Mouse (Mus musculus): ENCODE measurements around the gene Hectd4.

The Hectd4 gene

DNA sequence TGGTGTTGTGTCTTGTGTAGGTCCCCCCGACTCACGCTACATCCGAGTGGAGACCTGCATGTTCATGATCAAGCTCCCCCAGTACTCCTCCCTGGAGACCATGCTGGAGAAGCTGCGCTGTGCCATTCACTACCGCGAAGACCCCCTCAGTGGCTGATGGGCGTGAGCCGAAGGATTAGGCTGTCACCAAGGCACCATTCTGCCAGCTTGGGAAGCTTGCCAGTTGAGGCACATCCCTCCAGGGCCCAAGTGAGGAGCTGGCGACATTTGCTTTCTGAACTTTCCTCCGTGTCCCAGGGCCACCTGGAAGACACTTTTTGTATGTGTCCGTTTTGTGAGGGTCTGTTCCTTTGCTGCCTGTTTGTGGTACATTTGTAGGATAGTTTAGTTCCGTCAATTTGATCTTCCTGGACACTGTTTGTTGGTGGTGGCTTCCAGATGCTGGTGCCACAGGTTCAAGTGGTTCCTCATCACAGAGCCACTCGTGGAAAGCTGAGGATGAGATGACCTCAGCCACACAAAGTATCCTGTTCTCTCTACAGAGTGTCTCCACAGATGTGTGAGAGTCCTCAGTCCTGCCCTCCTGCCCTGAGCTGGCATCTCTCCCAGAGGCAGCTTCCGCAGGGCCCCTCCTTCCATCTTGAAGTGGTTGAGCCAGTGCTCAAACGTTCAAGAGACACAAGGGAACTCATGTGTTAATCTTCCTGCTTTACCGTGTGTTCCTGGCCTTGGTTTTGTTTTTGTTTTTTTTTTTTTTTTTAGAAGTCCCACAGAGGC, 146.6 kb downstream of the Hectd4 start:
- DNase-seq: no peak

DNA sequence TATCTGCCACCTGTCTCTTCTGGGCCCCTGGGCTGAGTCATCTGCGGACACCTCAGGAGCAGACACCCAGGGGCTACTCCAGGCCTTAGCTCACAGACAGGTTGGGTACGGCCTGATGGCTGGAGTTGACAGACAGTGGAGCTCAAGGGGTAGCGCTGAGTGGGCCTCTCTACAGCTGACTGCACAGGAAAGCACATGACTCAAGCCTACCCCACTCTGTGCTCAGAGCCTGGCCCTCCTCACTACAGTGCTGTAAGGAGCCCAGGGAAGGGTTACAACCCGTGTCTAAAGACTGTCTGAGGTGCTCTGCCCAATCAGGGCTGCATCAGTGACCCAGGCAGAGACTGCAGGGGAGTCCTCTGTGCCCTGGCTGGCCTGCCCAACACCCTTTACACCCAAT, 147.2 kb downstream of the Hectd4 start:
- DNase-seq: no peak

DNA sequence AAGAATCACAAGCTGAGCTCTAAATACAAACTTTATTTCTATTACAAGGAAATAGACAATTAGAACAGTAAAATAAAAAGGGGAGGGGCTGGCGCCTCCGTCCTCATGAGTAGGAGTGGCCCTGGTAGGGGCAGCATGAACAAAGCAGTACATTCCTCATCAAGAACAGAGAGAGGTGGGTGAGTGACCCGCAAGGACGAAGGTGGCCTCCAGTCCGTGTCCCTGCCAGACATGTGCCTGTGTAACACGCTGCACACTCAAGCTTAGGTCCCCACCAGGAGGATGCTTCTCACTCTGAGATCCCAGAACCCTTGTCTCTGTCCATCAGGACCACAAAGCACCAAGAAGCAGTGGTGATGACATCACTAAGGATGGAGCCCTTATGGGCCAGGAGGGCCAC, 151.7 kb downstream of the Hectd4 start:
- no peak for DNase-seq

DNA sequence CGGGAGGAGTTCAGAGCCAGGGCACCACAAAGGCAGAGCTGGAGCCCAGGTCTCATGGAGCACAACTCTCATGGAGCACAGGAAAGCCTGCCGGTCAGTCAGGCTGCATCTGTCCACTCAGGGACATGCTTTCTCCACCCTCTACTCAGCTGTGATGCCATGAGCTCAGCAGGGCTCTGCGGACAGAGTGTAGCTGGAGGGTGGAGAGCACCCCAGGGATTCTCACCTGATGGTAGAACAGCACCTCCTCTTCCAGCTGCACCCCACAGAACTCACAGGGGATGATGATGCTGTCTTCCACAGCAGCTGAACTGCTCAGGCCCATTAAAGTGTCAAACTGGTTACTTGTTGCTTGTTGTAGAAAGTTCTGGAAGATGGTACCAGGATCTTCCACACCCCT, 154.8 kb downstream of the Hectd4 start:
- no peak for DNase-seq

DNA sequence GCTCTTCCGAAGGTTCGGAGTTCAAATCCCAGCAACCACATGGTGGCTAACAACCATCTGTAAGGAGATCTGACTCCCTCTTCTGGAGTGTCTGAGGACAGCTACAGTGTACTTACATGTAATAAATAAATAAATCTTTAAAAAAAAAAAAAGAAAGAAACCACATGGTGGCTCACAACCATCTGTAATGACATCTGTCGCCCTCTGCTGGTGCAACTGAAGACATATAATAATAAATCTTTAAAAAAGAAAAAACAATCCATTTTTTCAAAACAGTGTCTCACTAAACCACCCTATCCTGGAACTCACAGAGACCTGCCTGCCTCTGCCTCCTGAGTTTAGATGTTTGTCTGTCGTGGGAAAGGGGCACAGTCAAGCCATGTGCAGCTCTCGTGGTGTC, 157.0 kb downstream of the Hectd4 start:
- peak; percentile 38 for DNase-seq

DNA sequence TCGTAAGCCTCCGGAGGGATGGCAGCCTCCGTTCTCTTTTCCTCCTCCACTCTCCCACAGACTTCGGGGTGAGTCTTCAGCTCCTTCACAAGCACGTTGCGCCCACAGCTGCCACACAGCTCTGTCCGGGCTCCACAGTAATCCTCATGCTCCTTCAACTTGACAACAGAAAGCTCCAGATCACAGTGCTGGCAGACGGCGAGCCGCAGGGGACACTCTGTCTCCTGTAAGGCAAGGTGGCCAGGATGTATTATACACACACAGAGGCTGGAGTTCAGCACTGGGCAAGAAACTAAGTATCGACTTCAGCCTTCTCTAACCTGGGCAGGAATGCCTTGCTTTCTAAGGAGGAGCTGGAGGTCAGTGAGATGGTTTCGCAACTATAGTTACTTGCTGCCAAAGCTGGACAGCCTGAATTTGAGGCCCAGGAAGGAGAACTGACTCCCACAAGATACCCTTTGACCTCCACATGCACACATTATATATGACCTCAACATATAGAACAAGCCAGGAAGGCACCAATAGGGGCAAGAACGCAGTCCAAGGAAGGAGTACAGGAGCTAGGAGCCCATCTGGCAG, 158.7 kb downstream of the Hectd4 start:
- DNase-seq: no peak

DNA sequence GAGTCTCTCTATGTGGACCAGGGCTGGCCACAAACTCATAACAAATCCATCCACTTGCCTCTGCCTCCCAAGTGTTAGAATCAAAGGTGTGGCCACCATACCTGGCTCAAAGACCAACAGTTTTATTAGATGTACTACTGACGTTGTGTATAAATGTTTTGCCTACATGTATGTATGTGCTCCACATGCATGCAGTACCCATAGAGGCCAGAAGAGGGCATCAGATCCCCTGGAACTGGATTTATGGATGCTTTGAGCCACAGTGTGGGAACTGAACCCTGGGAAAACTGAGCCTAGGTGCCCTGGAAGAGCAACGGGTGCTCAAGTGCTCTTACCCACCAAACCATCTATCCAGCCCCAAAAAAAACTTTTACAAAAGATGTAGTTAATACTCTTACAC, 160.7 kb downstream of the Hectd4 start:
- no peak for DNase-seq

DNA sequence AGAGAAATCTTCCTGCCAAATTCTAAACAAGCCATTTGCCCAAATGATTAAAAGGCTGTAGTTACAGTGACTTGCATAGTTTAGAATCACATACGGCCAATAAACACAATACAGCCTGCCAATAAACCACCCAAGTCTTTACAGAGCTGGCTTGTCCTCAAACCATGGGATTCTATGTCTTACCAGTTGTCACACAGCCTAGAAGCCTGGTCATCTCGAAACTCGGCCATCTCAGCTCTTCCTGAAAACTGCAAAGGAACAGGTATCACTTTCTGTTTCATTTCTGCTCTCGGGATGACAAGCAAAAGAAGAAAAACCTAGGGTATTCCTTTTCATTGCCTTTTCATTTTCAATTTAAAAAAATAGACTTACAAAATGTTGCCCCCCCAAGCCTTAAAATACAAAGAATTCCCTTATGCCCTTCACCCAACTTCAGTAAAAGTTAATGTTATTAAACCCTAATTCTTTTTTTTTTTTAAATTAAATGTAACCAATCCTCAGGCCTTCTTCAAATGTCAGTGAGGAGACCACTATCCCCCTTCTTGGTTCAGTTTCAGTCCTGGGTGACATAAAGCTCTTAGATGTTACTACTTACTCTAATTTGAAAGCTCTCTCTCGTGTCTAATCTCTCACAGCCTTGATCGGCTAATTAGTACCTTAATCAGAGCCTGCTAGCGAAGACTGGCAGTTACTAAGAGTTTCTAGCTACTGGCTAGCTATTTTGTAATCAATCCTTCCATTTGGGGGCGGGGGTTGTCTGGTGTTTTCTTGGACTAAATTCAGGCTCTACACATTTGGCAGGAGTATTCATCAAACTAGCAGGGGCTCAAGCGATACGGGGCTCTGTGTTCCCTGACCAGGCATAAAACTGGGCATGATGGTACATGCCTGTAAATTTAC, 164.1 kb downstream of the Hectd4 start:
- DNase-seq: no peak

DNA sequence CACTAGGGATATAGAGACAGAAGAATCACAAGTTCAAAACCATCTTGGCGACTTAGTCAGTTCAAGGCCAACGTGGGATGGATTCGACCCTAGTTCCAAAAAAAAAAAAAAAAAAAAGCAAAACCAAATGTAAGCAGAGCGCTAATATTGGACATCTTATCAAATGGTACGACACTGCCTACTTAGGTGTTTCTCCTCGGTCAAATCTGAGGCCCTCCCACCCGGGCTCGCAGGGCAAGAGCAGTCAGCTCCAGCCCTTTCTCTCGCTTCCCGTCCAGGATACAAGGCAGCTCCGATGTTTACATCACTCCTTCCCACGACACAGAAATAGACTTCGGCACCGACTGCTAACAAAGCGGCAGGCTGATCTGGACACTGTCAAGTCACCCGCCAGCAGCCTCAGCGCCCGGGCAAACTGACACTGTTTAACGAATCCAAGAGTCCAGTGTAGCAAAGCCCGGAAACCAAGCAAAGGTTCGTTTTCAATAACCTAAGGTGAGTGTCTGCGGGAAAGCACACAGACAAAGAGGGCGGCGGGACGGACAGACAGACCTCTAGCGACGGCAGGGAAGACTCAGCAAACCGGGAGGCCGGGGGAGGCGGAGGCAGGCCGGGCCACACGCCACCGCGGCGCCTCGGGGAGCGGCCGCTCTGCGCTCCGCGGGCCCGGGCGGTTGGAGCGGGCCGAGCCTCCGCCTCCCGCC, 164.9 kb downstream of the Hectd4 start:
- no peak for DNase-seq

DNA sequence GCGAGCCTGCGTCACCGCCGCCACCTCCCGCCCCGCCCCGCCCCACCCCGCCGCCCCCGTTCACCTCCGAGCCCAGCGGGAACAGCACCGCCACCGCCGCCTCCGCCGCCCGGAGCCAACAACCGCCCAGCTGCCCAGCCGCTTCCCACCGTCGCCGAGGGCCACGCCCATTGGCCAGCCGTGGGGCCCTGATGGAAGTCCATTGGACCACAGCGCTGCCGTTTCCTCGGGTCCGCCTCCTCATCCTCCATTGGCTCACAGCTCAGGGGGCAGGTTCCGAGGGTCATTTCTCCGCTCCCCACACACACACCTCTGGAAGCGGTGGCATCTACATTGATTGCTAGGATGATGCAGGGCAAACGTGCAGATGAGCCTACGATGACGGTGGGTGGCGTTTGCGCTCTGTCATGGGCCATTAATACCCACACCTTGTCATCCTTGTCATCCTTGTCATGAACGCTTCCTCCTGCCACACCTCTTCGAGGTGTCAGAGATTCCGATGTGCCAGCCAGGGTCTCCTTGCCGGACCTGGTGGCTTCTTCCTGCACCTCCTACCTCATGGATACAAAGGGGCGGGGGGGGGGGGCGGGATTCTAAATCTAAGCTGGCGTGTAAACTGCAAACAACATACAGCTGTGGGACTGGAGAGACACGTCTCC, 165.6 kb downstream of the Hectd4 start, which contains the start of gene Trafd1:
Gene Trafd1, minus strand, starts transcription at position 172 of the 659 bp plus-strand sequence.
- peak; percentile 97 for DNase-seq

DNA sequence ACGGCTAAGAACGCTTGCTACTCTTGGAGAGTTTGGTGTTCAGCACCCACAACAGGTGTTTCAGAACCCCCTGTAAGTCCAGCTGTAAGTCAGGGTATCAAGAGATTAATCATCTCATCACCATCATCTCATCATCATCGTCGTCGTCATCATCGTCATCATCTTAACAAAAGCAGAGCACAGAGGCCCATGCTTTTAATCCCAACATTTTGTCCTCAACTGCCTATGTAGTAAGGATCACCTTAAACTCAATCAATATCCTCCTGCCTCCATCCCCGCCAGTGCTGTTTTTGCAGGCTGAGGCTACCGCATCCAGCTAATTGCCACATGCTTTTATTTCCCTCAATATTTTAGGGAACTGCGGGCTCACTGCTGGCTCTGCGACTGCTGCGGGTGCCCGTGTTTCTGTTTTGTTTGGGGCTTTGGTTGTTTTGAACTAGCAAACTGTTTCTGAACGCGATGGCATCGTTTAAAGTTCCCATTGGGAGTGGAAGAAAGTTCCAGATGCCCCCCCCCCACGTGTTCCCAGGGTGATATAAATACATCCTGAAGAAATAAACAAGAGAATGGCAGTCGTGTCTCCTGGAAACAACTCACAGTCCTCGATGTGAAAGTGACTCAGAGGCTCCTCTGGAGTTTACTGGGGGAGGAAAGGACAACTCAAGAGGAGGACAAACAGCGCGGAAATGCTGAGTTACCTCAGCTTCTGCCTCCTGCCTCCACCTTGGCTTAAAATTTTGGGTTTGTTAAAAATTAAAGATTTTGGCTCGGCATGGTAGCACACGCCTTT, 166.3 kb downstream of the Hectd4 start:
- DNase-seq: no peak

DNA sequence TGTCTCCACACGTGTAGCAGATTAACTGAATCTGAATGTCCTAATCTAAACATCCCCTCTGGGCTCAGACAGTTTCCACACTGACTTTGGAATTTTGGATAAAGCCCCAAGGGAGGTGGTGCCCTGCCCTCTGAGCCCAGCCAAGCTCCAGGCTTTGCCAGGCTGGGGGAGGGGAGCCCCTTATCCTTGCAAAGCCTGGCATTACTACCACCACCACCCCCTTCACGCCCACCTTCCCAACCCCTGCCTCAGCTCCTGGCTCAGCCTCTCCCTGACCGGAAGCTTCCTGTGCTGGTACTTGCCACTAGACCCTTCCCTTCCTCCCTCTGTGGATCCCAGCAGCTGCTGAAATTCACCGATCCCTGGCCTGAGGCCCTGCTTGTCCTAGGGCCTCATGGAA, 167.1 kb downstream of the Hectd4 start:
- no peak for DNase-seq

DNA sequence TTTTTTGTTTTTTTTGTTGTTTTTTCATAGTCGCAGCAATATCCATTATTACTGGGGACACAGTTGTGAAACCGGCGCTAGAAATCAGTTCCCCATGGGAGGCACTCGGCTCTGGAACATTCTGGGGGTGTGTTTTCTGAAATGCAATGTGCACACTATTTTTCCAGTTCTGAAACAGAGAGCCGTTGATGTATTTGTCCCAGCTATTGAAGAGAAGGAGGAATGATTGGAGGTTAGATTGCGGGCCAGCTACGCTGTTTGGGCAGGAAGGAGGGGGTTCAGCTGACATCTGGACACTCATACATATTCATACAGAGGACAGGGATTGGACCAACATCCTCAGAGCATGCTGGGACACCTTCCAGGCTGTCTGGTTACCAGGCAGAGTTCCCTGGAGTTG, 169.1 kb downstream of the Hectd4 start:
- no peak for DNase-seq

DNA sequence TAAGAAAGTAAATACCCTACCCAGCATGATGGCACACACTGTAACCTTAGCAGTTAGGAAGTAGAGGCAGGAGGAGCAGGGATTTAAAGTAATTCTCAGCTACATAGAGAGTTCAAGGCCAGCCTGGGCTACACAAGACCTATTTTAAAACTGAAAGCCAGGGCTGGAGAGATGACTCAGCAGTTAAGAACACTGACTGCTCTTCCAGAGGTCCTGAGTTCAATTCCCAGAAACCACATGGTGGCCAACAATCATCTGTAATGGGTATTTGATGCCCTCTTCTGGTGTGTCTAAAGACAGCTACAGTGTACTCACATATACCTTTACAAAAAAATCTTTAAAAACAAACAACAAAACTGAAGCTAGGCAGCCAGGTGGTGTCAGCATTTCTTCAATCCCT, 169.7 kb downstream of the Hectd4 start:
- DNase-seq: no peak

DNA sequence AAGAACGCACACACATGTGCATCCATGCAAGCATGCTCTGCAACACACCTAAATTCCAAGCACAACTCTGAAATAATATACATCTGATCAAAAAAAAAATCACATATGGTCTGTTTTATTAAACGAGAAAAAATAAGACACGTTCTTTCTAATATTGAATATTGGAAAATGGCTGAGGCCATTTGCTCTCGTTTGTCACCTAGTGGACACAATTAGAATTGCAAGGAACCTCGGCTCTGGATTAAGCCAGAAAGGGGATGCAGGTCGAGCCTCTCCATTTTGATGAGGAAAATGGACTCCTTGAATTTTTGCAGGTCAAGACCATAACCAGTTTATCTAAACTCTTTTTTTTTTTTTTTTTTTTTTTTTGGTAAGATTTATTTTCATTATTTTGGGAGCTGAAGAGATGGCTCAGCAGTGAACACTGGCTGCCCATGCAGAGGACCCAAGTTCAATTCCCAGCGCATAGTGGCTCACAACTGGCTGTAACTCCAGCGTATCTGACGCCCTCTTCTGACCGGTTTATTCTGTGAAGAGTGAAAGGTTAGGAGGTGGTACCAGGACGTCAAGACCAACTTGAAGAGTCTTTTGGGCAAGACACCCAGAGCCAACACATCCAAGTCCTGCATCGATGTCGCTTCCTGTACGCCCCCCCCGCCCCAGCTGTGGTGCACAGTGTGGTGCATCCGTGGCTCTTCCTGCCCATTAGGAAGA, 172.8 kb downstream of the Hectd4 start:
- DNase-seq: peak; percentile 60

DNA sequence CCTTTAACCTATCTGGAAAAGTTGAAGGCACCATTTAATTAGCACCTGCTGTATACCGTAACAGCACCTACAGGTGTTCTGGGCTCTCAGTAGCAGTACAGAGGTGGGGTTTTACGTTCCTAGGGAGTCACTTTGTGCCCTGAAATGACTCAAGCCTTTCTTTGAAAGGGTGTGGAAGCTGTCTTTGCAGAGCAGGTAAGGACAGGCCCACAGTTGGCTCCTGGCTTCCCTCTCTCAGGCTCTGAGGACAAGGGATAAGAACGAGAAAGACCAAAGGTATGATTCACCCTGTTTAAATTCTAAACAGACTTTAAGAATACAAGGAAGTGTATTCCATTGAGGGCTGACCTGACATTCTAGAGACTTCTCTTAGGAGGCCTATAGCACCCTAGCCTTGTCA, 173.4 kb downstream of the Hectd4 start:
- no peak for DNase-seq

DNA sequence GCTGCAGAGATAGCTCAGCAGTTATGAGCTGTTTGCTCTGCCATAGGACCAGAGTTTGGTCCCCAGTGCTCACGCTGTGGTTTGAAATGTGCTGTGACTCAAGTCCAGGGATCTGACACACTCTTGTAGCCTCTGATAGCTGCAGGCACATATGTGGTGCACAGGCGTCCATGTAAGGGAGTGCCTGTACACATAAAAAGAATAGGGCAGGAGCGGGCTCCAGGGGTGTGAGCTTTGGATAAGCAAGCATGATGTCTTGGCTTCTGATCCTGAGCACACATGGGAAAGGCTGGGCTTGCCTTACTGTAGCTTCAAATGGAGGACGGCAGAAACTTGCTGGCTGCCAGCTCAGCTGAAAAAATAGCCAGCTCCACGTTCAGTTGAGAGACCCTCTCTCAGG, 175.6 kb downstream of the Hectd4 start:
- no peak for DNase-seq

DNA sequence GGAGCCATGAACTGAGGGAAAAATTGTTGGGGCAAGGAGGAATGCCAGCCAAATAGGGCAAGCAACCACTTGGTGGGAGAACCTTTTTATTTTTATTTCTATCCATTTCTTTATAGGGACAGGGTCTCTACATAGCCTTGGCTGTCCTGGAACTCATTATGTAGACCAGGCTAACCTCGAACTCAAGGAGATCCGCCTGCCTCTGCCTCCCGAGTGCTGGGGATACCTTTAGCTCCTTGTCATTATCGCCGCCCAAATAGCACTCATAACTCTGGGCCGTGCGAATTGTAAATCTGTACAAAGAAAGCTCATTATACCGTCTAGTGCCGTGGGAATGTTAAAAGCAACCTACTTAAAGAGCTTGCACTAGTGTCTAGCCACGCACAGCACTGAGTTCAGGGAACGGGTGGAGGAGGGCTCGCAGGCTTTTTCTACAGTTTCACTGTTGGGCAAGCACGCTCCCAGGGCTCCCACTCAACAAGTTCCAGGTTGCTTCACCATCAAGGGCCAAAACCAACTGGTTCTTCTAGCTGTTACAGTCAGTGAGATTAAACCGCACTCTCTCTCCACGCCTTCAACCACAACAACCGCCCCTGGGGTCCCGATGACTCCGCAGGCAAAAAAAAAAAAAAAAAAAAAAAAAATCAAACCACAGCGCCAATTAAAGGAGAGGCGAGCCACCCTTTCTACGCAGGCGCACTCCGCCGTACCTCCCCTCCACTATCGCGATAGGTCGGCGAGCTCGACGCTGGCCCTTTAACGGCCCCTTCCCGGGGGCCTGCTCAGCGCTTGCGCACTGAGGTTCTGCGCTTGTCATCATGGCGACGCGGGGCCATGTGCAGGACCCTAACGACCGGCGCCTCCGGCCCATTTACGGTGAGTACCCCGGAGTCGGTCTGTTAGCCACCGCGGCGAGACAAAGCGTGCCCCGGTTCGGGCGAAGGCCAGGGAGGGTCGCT, 177.4 kb downstream of the Hectd4 start, which contains the start of gene Naa25:
Gene Naa25, plus strand, starts transcription at position 750 of the 959 bp plus-strand sequence.
- DNase-seq: peak; percentile 97

DNA sequence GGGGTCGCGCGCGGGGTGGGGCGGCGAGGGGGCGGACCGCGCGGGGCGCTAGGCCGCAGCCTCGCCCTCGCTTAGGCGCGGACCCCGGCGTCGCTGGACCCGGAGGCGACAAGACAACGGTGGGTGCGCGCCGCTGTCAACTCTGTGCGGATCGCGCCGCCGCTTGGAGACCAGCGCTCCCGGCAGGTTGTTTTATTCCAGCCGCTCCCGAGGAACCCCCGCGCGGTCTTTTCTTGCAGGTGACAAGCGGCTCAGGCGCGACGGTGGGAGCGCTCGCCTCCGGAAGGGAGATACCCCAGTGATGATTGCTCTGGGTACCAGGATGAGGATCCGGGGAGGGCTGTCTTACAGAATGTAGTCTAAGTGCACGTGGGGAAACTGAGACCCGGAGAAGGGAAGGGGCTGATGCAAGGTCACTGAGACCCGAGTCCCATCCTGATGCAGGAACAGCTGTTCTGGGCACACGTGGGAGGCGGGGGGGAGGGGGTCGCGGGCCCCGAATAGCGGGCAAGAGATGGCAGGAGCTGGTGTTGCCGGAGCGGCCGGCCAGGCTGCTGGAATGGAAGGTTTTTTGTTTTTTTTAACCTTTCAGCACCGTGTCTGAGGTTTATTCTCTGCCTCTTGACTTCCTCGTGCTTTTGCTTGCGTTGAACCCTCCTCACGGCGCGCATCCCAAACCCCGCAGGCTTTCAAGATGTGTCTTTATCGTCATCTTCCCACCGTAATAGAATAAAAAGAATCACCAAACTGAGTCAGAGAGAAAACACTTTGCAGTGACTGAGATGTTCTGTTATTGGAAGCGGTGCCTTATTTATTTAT, 178.3 kb downstream of the Hectd4 start:
- no peak for DNase-seq
